11 mouse cellular contexts compared by ENCODE assay signal in genomic region chr17:46454539-46454938, GRCm38 (mm10). TPM values are rescaled to one million over a fixed set of nuclear protein-coding genes. Genes with fewer than 3 reads are reported as not detected.
DNase-seq lines count a peak whose midpoint lies in the region; ATAC-seq lines count a peak whose summit lies in the region.
"Had no signal": no experiment of that assay in that cellular context is flagged by ENCODE, and none has a peak within 500 bp of the region (broad histone marks: within the 10 kb centered on the region; RNA-seq: fewer than 3 reads in every experiment).

No protein-coding gene starts in this region.

- intact Hi-C loops in heart, postnatal 14 days (cut with DNase I) = loop anchor here (5.0 kb wide), 1 partner anchor 38 kb away; no protein-coding TSS in a partner anchor

- peaks cover 76% of the 10 kb centered on the region for H3K27me3 ChIP-seq in heart, embryonic 15.5 days
- peaks cover 87% of the 10 kb centered on the region for H3K27me3 ChIP-seq in embryonic facial prominence, embryonic 10.5 days (replicated peaks; ENCODE audit: low read depth, poor library complexity, severe bottlenecking)
- H3K27me3 ChIP-seq in hindbrain, embryonic 16.5 days (replicated peaks; ENCODE audit: control insufficient read depth, insufficient read depth, low read length) = 0 out of 2 replicates have a peak, but pooled peaks cover 2% of the 10 kb centered on the region
- peaks cover 24% of the 10 kb centered on the region for H3K27me3 ChIP-seq in midbrain, embryonic 13.5 days

- WGBS in heart, embryonic 15.5 days = 4% methylated on average over 9 of the region's 9 CpGs
- WGBS in embryonic facial prominence, embryonic 10.5 days = 3% methylated on average over 9 of the region's 9 CpGs
- 3% methylated on average over 9 of the region's 9 CpGs for WGBS in hindbrain, embryonic 16.5 days
- WGBS in midbrain, embryonic 13.5 days = 1% methylated on average over 9 of the region's 9 CpGs

- H3K4me3 ChIP-seq in heart, embryonic 15.5 days = peak overlapping the region; percentile 46
- peak overlapping the region; percentile 61 for H3K4me3 ChIP-seq in embryonic facial prominence, embryonic 10.5 days
- H3K4me3 ChIP-seq in hindbrain, embryonic 16.5 days (ENCODE audit: low read length) = peak overlapping the region; percentile 31; the same call in 1 of the 2 replicates
- H3K4me3 ChIP-seq in midbrain, embryonic 13.5 days (replicated peaks) = peak overlapping the region; percentile 33

- peak overlapping the region; percentile 76 for H3K4me2 ChIP-seq in heart, embryonic 15.5 days
- peak overlapping the region; percentile 69 for H3K4me2 ChIP-seq in hindbrain, embryonic 16.5 days (ENCODE audit: low read length)
- peak overlapping the region; percentile 60 for H3K4me2 ChIP-seq in midbrain, embryonic 13.5 days (replicated peaks)

- no peaks in the 10 kb centered on the region for H3K36me3 ChIP-seq in heart, embryonic 15.5 days
- no peaks in the 10 kb centered on the region for H3K36me3 ChIP-seq in embryonic facial prominence, embryonic 10.5 days (replicated peaks)
- H3K36me3 ChIP-seq in hindbrain, embryonic 16.5 days (ENCODE audit: control insufficient read depth, insufficient read depth, low read length) = no peaks in the 10 kb centered on the region; the same call in 1 of the 2 replicates
- peaks cover 12% of the 10 kb centered on the region for H3K36me3 ChIP-seq in midbrain, embryonic 13.5 days

- H3K9me3 ChIP-seq in heart, embryonic 15.5 days (replicated peaks) = no peaks in the 10 kb centered on the region
- H3K9me3 ChIP-seq in embryonic facial prominence, embryonic 10.5 days = no peaks in the 10 kb centered on the region
- no peaks in the 10 kb centered on the region for H3K9me3 ChIP-seq in hindbrain, embryonic 16.5 days (ENCODE audit: control insufficient read depth, low read length)
- H3K9me3 ChIP-seq in midbrain, embryonic 13.5 days = no peaks in the 10 kb centered on the region

- ATAC-seq in heart, embryonic 15.5 days (replicated peaks; ENCODE audit: insufficient number of reproducible peaks, insufficient read depth, low FRiP score, low read depth) = no peak
- ATAC-seq in hindbrain, embryonic 16.5 days = peak; percentile 28
- ATAC-seq in midbrain, embryonic 13.5 days = peak; percentile 31

- H3K9ac ChIP-seq in heart, embryonic 15.5 days = peak overlapping the region; percentile 45; the same call in 1 of the 2 replicates
- peak overlapping the region; percentile 4; the same call in 1 of the 2 replicates for H3K9ac ChIP-seq in hindbrain, embryonic 16.5 days (ENCODE audit: low read depth, low read length)
- H3K9ac ChIP-seq in midbrain, embryonic 13.5 days (replicated peaks) = peak overlapping the region; percentile 61

- DNase-seq in heart, postnatal 14 days = no peak
- peak; percentile 37 for DNase-seq in embryonic facial prominence, embryonic 10.5 days (ENCODE audit: low spot score)
- DNase-seq in spleen, adult 18-20 months = no peak
- DNase-seq in thymus, postnatal 25 days = no peak
- no peak for DNase-seq in left cerebral cortex, adult 9 months (ENCODE audit: low spot score in 2 of 2)

- peaks cover 38% of the 10 kb centered on the region for H3K4me1 ChIP-seq in heart, embryonic 15.5 days (replicated peaks)
- H3K4me1 ChIP-seq in embryonic facial prominence, embryonic 10.5 days = peaks cover 52% of the 10 kb centered on the region
- H3K4me1 ChIP-seq in hindbrain, embryonic 16.5 days (ENCODE audit: control insufficient read depth, insufficient read depth, low read depth, low read length) = peaks cover 21% of the 10 kb centered on the region
- H3K4me1 ChIP-seq in midbrain, embryonic 13.5 days (replicated peaks) = peaks cover 41% of the 10 kb centered on the region

- H3K27ac ChIP-seq in heart, embryonic 15.5 days = no peak overlapping the region
- peak overlapping the region; percentile 62; the same call in 1 of the 2 replicates for H3K27ac ChIP-seq in embryonic facial prominence, embryonic 10.5 days (replicated peaks)
- no peak overlapping the region for H3K27ac ChIP-seq in hindbrain, embryonic 16.5 days (ENCODE audit: low read depth, low read length)
- peak overlapping the region; percentile 66 for H3K27ac ChIP-seq in midbrain, embryonic 13.5 days
- H3K27ac ChIP-seq: macrophage had no signal

RNA-seq across cellular contexts. Expression of gene Slc22a7, which starts 16.3 kb away (rescaled TPM):
- polyA plus RNA-seq in heart, embryonic 15.5 days (2015; fragmentation: Nextera tagmentation; extraction: Ambion mirVana) = 0.25 and 0.74 TPM in 2 replicates
- total RNA-seq in heart, postnatal 14 days (2021) = not detected
- polyA plus RNA-seq in embryonic facial prominence, embryonic 10.5 days (2016; fragmentation: Nextera tagmentation; extraction: Ambion mirVana) = not detected in 2 replicates
- not detected in 2 replicates for polyA plus RNA-seq in hindbrain, embryonic 16.5 days (2015; fragmentation: Nextera tagmentation; extraction: Ambion mirVana)
- polyA plus RNA-seq in midbrain, embryonic 13.5 days (2015; fragmentation: Nextera tagmentation; extraction: Ambion mirVana) = not detected in 2 replicates
- total RNA-seq: granulocyte monocyte progenitor cell, adult 5-6 weeks had no signal
- polyA plus RNA-seq: macrophage; small intestine, adult 2 months had no signal

RNA-seq across cellular contexts. Expression of gene Crip3, which starts 25.8 kb away (rescaled TPM):
- polyA plus RNA-seq in heart, embryonic 15.5 days (2015; fragmentation: Nextera tagmentation; extraction: Ambion mirVana) = 3.5 and 28.8 TPM in 2 replicates
- 1 to 10 TPM in 1 of 2 experiments, under 1 TPM in 1; 0.79 to 2.3 TPM for total RNA-seq in heart, postnatal 14 days (2021)
- polyA plus RNA-seq in embryonic facial prominence, embryonic 10.5 days (2016; fragmentation: Nextera tagmentation; extraction: Ambion mirVana) = 0.77 TPM in 1 of 2 replicates, not detected in the other
- polyA plus RNA-seq in hindbrain, embryonic 16.5 days (2015; fragmentation: Nextera tagmentation; extraction: Ambion mirVana) = 3.3 and 3.6 TPM in 2 replicates
- polyA plus RNA-seq in midbrain, embryonic 13.5 days (2015; fragmentation: Nextera tagmentation; extraction: Ambion mirVana) = 2.1 TPM in 2 replicates
- total RNA-seq: granulocyte monocyte progenitor cell, adult 5-6 weeks had no signal
- polyA plus RNA-seq: macrophage; small intestine, adult 2 months had no signal

RNA-seq across cellular contexts. Expression of gene Ttbk1, which starts 32.9 kb away (rescaled TPM):
- 0.05 and 0.29 TPM in 2 replicates for polyA plus RNA-seq in heart, embryonic 15.5 days (2015; fragmentation: Nextera tagmentation; extraction: Ambion mirVana)
- under 1 TPM; 0.29 to 0.48 TPM for total RNA-seq in heart, postnatal 14 days (2021)
- 0.67 and 0.80 TPM in 2 replicates for polyA plus RNA-seq in embryonic facial prominence, embryonic 10.5 days (2016; fragmentation: Nextera tagmentation; extraction: Ambion mirVana)
- 5.1 and 5.5 TPM in 2 replicates for polyA plus RNA-seq in hindbrain, embryonic 16.5 days (2015; fragmentation: Nextera tagmentation; extraction: Ambion mirVana)
- polyA plus RNA-seq in midbrain, embryonic 13.5 days (2015; fragmentation: Nextera tagmentation; extraction: Ambion mirVana) = 4.6 and 5.0 TPM in 2 replicates
- total RNA-seq: granulocyte monocyte progenitor cell, adult 5-6 weeks had no signal
- polyA plus RNA-seq: macrophage had no signal

RNA-seq across cellular contexts. Expression of gene Dnph1, which starts 42.0 kb away (rescaled TPM):
- polyA plus RNA-seq in heart, embryonic 15.5 days (2015; fragmentation: Nextera tagmentation; extraction: Ambion mirVana) = 23.1 and 27.6 TPM in 2 replicates
- 1 to 10 TPM; 2.1 to 2.4 TPM for total RNA-seq in heart, postnatal 14 days (2021)
- 79.9 and 81.6 TPM in 2 replicates for polyA plus RNA-seq in embryonic facial prominence, embryonic 10.5 days (2016; fragmentation: Nextera tagmentation; extraction: Ambion mirVana)
- 18.7 and 19.0 TPM in 2 replicates for polyA plus RNA-seq in hindbrain, embryonic 16.5 days (2015; fragmentation: Nextera tagmentation; extraction: Ambion mirVana)
- polyA plus RNA-seq in midbrain, embryonic 13.5 days (2015; fragmentation: Nextera tagmentation; extraction: Ambion mirVana) = 31.6 and 32.4 TPM in 2 replicates

Comparison
In these comparisons a context has a peak if more than half of its experiments do, and no peak if none do; other contexts are left out.
1. H3K27ac ChIP-seq: peak in embryonic facial prominence, embryonic 10.5 days (single experiment) and midbrain, embryonic 13.5 days (single experiment); none in heart, embryonic 15.5 days (single experiment) and hindbrain, embryonic 16.5 days (single experiment).
2. H3K9ac ChIP-seq: peak in every context shown above with its lines; median percentile 61 in midbrain, embryonic 13.5 days; 45 in heart, embryonic 15.5 days; 4 in hindbrain, embryonic 16.5 days.
3. Peak in every context shown above with its lines, with median percentiles within 50 percentile points of each other: H3K4me2 ChIP-seq and H3K4me3 ChIP-seq.